In the genomic region with DNA sequence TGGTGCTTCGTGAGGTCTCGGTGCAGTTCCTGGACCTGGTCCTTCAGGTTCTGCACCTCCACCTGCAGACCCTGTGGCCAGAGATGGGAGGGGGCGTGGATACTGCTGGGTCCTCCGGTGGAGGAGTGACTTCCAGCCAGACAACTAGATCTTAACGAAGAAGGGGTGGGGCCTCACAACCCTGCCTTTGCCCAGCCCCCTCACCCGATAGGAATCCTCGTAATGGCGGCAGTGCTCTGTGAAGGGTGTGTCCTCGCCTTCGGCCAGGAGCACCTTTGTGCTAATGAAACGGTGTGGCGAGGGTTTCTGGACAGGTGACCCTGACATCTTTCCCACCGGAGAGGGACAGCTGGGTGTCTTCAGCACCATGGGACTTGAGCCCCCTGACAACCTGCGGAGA, we compare ENCODE assay signal across 10 mouse cellular contexts. TPM values are rescaled to one million over a fixed set of nuclear protein-coding genes. Genes with fewer than 3 reads are reported as not detected.
DNase-seq lines count a peak whose midpoint lies in the region; ATAC-seq lines count a peak whose summit lies in the region.
"Had no signal": no experiment of that assay in that cellular context is flagged by ENCODE, and none has a peak within 500 bp of the region (broad histone marks: within the 10 kb centered on the region; RNA-seq: fewer than 3 reads in every experiment).

No protein-coding gene starts in this region.

- 3% methylated on average over 14 of the region's 14 CpGs for WGBS in lung, embryonic 15.5 days
- 0% methylated on average over 14 of the region's 14 CpGs for WGBS in forebrain, embryonic 13.5 days
- WGBS in limb, embryonic 11.5 days = 3% methylated on average over 14 of the region's 14 CpGs
- 3% methylated on average over 14 of the region's 14 CpGs for WGBS in stomach, embryonic 16.5 days

- H3K9ac ChIP-seq in lung, embryonic 15.5 days = no peak overlapping the region
- no peak overlapping the region for H3K9ac ChIP-seq in forebrain, embryonic 13.5 days
- H3K9ac ChIP-seq in limb, embryonic 11.5 days (ENCODE audit: low read length) = no peak overlapping the region
- no peak overlapping the region for H3K9ac ChIP-seq in stomach, embryonic 16.5 days (ENCODE audit: low read length)

- peak overlapping the region; percentile 54 for H3K4me2 ChIP-seq in lung, embryonic 15.5 days
- 0 out of 2 replicates have a peak overlapping the region, but pooled peaks have one; percentile 60 for H3K4me2 ChIP-seq in forebrain, embryonic 13.5 days
- peak overlapping the region; percentile 22; the same call in 1 of the 2 replicates for H3K4me2 ChIP-seq in limb, embryonic 11.5 days (ENCODE audit: low read depth, severe bottlenecking)
- H3K4me2 ChIP-seq in stomach, embryonic 16.5 days (ENCODE audit: low read depth, low read length) = peak overlapping the region; percentile 60

- peaks cover 4% of the 10 kb centered on the region; the same call in 1 of the 2 replicates for H3K36me3 ChIP-seq in lung, embryonic 15.5 days
- 0 out of 2 replicates have a peak, but pooled peaks cover 10% of the 10 kb centered on the region for H3K36me3 ChIP-seq in forebrain, embryonic 13.5 days (ENCODE audit: poor library complexity, severe bottlenecking)
- no peaks in the 10 kb centered on the region; the same call in 1 of the 2 replicates for H3K36me3 ChIP-seq in limb, embryonic 11.5 days (ENCODE audit: control insufficient read depth, insufficient read depth, low read length)
- H3K36me3 ChIP-seq in stomach, embryonic 16.5 days (ENCODE audit: control insufficient read depth, insufficient read depth, low read length) = no peaks in the 10 kb centered on the region

- no peak for DNase-seq in lung, postnatal 25 days (ENCODE audit: low spot score)
- DNase-seq in limb, embryonic 11.5 days (ENCODE audit: low spot score) = peak; percentile 39
- no peak for DNase-seq in ovary, postnatal 10 days (ENCODE audit: low spot score)
- DNase-seq in layer of hippocampus, postnatal 14 days (ENCODE audit: low spot score in 2 of 2) = no peak

- peaks cover 67% of the 10 kb centered on the region for H3K27me3 ChIP-seq in lung, embryonic 15.5 days
- H3K27me3 ChIP-seq in forebrain, embryonic 13.5 days = peaks cover 77% of the 10 kb centered on the region
- peaks cover 62% of the 10 kb centered on the region for H3K27me3 ChIP-seq in limb, embryonic 11.5 days (ENCODE audit: control insufficient read depth, insufficient read depth, low read length)
- H3K27me3 ChIP-seq in stomach, embryonic 16.5 days (ENCODE audit: control insufficient read depth, insufficient read depth, low read length) = peaks cover 58% of the 10 kb centered on the region

- ATAC-seq in lung, embryonic 15.5 days (ENCODE audit: borderline replicate concordance, extremely low read depth, low FRiP score, low TSS enrichment) = no peak
- no peak for ATAC-seq in forebrain, embryonic 13.5 days
- no peak for ATAC-seq in limb, embryonic 11.5 days (ENCODE audit: insufficient number of reproducible peaks, low FRiP score, low TSS enrichment, low read depth)
- ATAC-seq in stomach, embryonic 16.5 days (ENCODE audit: insufficient read depth, low FRiP score) = no peak

- H3K4me3 ChIP-seq in lung, embryonic 15.5 days = 0 out of 2 replicates have a peak overlapping the region, but pooled peaks have one; percentile 24
- H3K4me3 ChIP-seq in forebrain, embryonic 13.5 days = 0 out of 2 replicates have a peak overlapping the region, but pooled peaks have one; percentile 34
- no peak overlapping the region; the same call in 1 of the 2 replicates for H3K4me3 ChIP-seq in limb, embryonic 11.5 days (ENCODE audit: low read depth, low read length)
- H3K4me3 ChIP-seq in stomach, embryonic 16.5 days (replicated peaks; ENCODE audit: low read length) = 0 out of 2 replicates have a peak overlapping the region, but pooled peaks have one; percentile 1

- no peaks in the 10 kb centered on the region for H3K9me3 ChIP-seq in lung, embryonic 15.5 days
- no peaks in the 10 kb centered on the region for H3K9me3 ChIP-seq in forebrain, embryonic 13.5 days (replicated peaks)
- no peaks in the 10 kb centered on the region for H3K9me3 ChIP-seq in limb, embryonic 11.5 days (ENCODE audit: control insufficient read depth, low read length)
- H3K9me3 ChIP-seq in stomach, embryonic 16.5 days (replicated peaks; ENCODE audit: control insufficient read depth, low read length) = no peaks in the 10 kb centered on the region

- peaks cover 20% of the 10 kb centered on the region for H3K4me1 ChIP-seq in lung, embryonic 15.5 days
- H3K4me1 ChIP-seq in forebrain, embryonic 13.5 days = peaks cover 19% of the 10 kb centered on the region
- peaks cover 21% of the 10 kb centered on the region; the same call in 1 of the 2 replicates for H3K4me1 ChIP-seq in limb, embryonic 11.5 days (ENCODE audit: control insufficient read depth, insufficient read depth, low read length)
- H3K4me1 ChIP-seq in stomach, embryonic 16.5 days (ENCODE audit: control insufficient read depth, insufficient read depth, low read length) = peaks cover 17% of the 10 kb centered on the region

- no peak overlapping the region for H3K27ac ChIP-seq in lung, embryonic 15.5 days
- no peak overlapping the region for H3K27ac ChIP-seq in forebrain, embryonic 13.5 days
- no peak overlapping the region for H3K27ac ChIP-seq in limb, embryonic 11.5 days (replicated peaks; ENCODE audit: low read depth, low read length)
- H3K27ac ChIP-seq in stomach, embryonic 16.5 days (ENCODE audit: low read length) = no peak overlapping the region
- H3K27ac ChIP-seq: macrophage had no signal

RNA-seq across cellular contexts. Expression of a gene that starts 6.6 kb away (rescaled TPM):
- 2.9 and 3.3 TPM in 2 replicates for polyA plus RNA-seq in lung, embryonic 15.5 days (2015; fragmentation: Nextera tagmentation; extraction: Ambion mirVana)
- polyA plus RNA-seq in forebrain, embryonic 13.5 days (2015; fragmentation: Nextera tagmentation; extraction: Ambion mirVana) = 1.7 and 2.0 TPM in 2 replicates
- 0.19 and 0.92 TPM in 2 replicates for polyA plus RNA-seq in limb, embryonic 11.5 days (2014; fragmentation: Nextera tagmentation; extraction: Ambion mirVana)
- 0.66 and 0.84 TPM in 2 replicates for polyA plus RNA-seq in stomach, embryonic 16.5 days (2015; fragmentation: Nextera tagmentation; extraction: Ambion mirVana)
- total RNA-seq in layer of hippocampus, postnatal 14 days (2021) = 1 to 10 TPM; 2.6 to 6.0 TPM
- polyA plus RNA-seq: macrophage had no signal

RNA-seq across cellular contexts. Expression of a gene that starts 13.4 kb away (rescaled TPM):
- 354 and 364 TPM in 2 replicates for polyA plus RNA-seq in lung, embryonic 15.5 days (2015; fragmentation: Nextera tagmentation; extraction: Ambion mirVana)
- 265 and 331 TPM in 2 replicates for polyA plus RNA-seq in forebrain, embryonic 13.5 days (2015; fragmentation: Nextera tagmentation; extraction: Ambion mirVana)
- polyA plus RNA-seq in limb, embryonic 11.5 days (2014; fragmentation: Nextera tagmentation; extraction: Ambion mirVana) = 453 and 467 TPM in 2 replicates
- 303 and 377 TPM in 2 replicates for polyA plus RNA-seq in stomach, embryonic 16.5 days (2015; fragmentation: Nextera tagmentation; extraction: Ambion mirVana)
- 100 to 1,000 TPM; 227 to 233 TPM for total RNA-seq in layer of hippocampus, postnatal 14 days (2021)

RNA-seq across cellular contexts. Expression of a gene that starts 15.2 kb away (rescaled TPM):
- polyA plus RNA-seq in lung, embryonic 15.5 days (2015; fragmentation: Nextera tagmentation; extraction: Ambion mirVana) = 25.2 and 26.0 TPM in 2 replicates
- polyA plus RNA-seq in forebrain, embryonic 13.5 days (2015; fragmentation: Nextera tagmentation; extraction: Ambion mirVana) = 13.4 and 16.8 TPM in 2 replicates
- polyA plus RNA-seq in limb, embryonic 11.5 days (2014; fragmentation: Nextera tagmentation; extraction: Ambion mirVana) = 28.3 and 29.9 TPM in 2 replicates
- polyA plus RNA-seq in stomach, embryonic 16.5 days (2015; fragmentation: Nextera tagmentation; extraction: Ambion mirVana) = 20.1 and 20.8 TPM in 2 replicates
- total RNA-seq in layer of hippocampus, postnatal 14 days (2021) = 10 to 100 TPM; 33.8 to 34.6 TPM

RNA-seq across cellular contexts. Expression of a gene that starts 20.7 kb away (rescaled TPM):
- polyA plus RNA-seq in lung, embryonic 15.5 days (2015; fragmentation: Nextera tagmentation; extraction: Ambion mirVana) = not detected in 2 replicates
- not detected in 2 replicates for polyA plus RNA-seq in forebrain, embryonic 13.5 days (2015; fragmentation: Nextera tagmentation; extraction: Ambion mirVana)
- not detected in 2 replicates for polyA plus RNA-seq in limb, embryonic 11.5 days (2014; fragmentation: Nextera tagmentation; extraction: Ambion mirVana)
- polyA plus RNA-seq in stomach, embryonic 16.5 days (2015; fragmentation: Nextera tagmentation; extraction: Ambion mirVana) = not detected in 2 replicates
- total RNA-seq in layer of hippocampus, postnatal 14 days (2021) = not detected
- total RNA-seq: heart, adult 8-10 months had no signal
- polyA plus RNA-seq: large intestine, adult 2 months; macrophage had no signal

RNA-seq across cellular contexts. Expression of a gene that starts 26.3 kb away (rescaled TPM):
- 0.03 and 0.10 TPM in 2 replicates for polyA plus RNA-seq in lung, embryonic 15.5 days (2015; fragmentation: Nextera tagmentation; extraction: Ambion mirVana)
- 20.1 and 21.0 TPM in 2 replicates for polyA plus RNA-seq in forebrain, embryonic 13.5 days (2015; fragmentation: Nextera tagmentation; extraction: Ambion mirVana)
- polyA plus RNA-seq in limb, embryonic 11.5 days (2014; fragmentation: Nextera tagmentation; extraction: Ambion mirVana) = 0.05 TPM in 1 of 2 replicates, not detected in the other
- 0.84 and 0.95 TPM in 2 replicates for polyA plus RNA-seq in stomach, embryonic 16.5 days (2015; fragmentation: Nextera tagmentation; extraction: Ambion mirVana)
- total RNA-seq in layer of hippocampus, postnatal 14 days (2021) = 100 to 1,000 TPM; 140 to 154 TPM
